Mouse (Mus musculus): ENCODE data around the gene Wnt5b.

The Wnt5b gene

GRCm38 (mm10) chr6:119451981-119452499 lies 92.1 kb downstream of the Wnt5b start:
- DNase-seq (ENCODE audit: low read depth, low spot score), result no peak

GRCm38 (mm10) chr6:119450965-119451943 lies 92.9 kb downstream of the Wnt5b start:
- peak; percentile 24 for DNase-seq (ENCODE audit: low read depth, low spot score)

- peak; percentile 54 for DNase-seq (ENCODE audit: low read depth, low spot score)
These were observed 95.1 kb downstream of the Wnt5b start for GRCm38 (mm10) chr6:119449060-119449499.

- DNase-seq (ENCODE audit: low read depth, low spot score), result no peak
These were observed 95.7 kb downstream of the Wnt5b start for GRCm38 (mm10) chr6:119448321-119449059.

GRCm38 (mm10) chr6:119445671-119446607 lies 98.2 kb downstream of the Wnt5b start:
- DNase-seq (ENCODE audit: low read depth, low spot score), result no peak

- DNase-seq (ENCODE audit: low read depth, low spot score), result peak; percentile 85
These were observed 100.2 kb downstream of the Wnt5b start for GRCm38 (mm10) chr6:119443742-119444645.

GRCm38 (mm10) chr6:119442729-119443128 lies 101.4 kb downstream of the Wnt5b start:
- DNase-seq (ENCODE audit: low read depth, low spot score), result peak; percentile 47

GRCm38 (mm10) chr6:119437894-119438761 lies 106.0 kb downstream of the Wnt5b start:
- DNase-seq (ENCODE audit: low read depth, low spot score), result no peak

GRCm38 (mm10) chr6:119434394-119434793 lies 109.8 kb downstream of the Wnt5b start:
- DNase-seq (ENCODE audit: low read depth, low spot score), result no peak

GRCm38 (mm10) chr6:119431751-119432324 lies 112.3 kb downstream of the Wnt5b start:
- DNase-seq (ENCODE audit: low read depth, low spot score), result no peak

GRCm38 (mm10) chr6:119430508-119430907 lies 113.6 kb downstream of the Wnt5b start:
- DNase-seq (ENCODE audit: low read depth, low spot score), result no peak

- DNase-seq (ENCODE audit: low read depth, low spot score), result no peak
These were observed 114.8 kb downstream of the Wnt5b start for GRCm38 (mm10) chr6:119429311-119429710.

GRCm38 (mm10) chr6:119428611-119429010 lies 115.5 kb downstream of the Wnt5b start:
- DNase-seq (ENCODE audit: low read depth, low spot score), result peak; percentile 33

GRCm38 (mm10) chr6:119421001-119421400 lies 123.1 kb downstream of the Wnt5b start:
- no peak for DNase-seq (ENCODE audit: low read depth, low spot score)

GRCm38 (mm10) chr6:119420357-119420756 lies 123.8 kb downstream of the Wnt5b start:
- DNase-seq (ENCODE audit: low read depth, low spot score), result no peak

- no peak for DNase-seq (ENCODE audit: low read depth, low spot score)
These were observed 124.7 kb downstream of the Wnt5b start for GRCm38 (mm10) chr6:119419412-119419811.

GRCm38 (mm10) chr6:119418392-119419251 lies 125.5 kb downstream of the Wnt5b start:
- DNase-seq (ENCODE audit: low read depth, low spot score), result no peak

GRCm38 (mm10) chr6:119417821-119418220 lies 126.3 kb downstream of the Wnt5b start:
- no peak for DNase-seq (ENCODE audit: low read depth, low spot score)
